Mouse (Mus musculus) lung, adult 2 months (tissue): ENCODE data around the gene Camsap1.

Source experiments
- CTCF ChIP-seq: fragments of 200-500 bp; IDR thresholded peaks from 2 replicates; pipeline ENCODE4 v1.5.1; 2011; ENCODE audit warnings: mild to moderate bottlenecking, low read length, control low read depth; ENCODE audit not compliant: insufficient read depth
- POLR2A ChIP-seq: fragments of 200-500 bp; IDR thresholded peaks from 2 replicates; pipeline ENCODE4 v1.6.1; 2011; ENCODE audit warnings: low read depth, mild to moderate bottlenecking, control low read depth, low read length, borderline replicate concordance; ENCODE audit errors: extremely low read depth

DNA sequence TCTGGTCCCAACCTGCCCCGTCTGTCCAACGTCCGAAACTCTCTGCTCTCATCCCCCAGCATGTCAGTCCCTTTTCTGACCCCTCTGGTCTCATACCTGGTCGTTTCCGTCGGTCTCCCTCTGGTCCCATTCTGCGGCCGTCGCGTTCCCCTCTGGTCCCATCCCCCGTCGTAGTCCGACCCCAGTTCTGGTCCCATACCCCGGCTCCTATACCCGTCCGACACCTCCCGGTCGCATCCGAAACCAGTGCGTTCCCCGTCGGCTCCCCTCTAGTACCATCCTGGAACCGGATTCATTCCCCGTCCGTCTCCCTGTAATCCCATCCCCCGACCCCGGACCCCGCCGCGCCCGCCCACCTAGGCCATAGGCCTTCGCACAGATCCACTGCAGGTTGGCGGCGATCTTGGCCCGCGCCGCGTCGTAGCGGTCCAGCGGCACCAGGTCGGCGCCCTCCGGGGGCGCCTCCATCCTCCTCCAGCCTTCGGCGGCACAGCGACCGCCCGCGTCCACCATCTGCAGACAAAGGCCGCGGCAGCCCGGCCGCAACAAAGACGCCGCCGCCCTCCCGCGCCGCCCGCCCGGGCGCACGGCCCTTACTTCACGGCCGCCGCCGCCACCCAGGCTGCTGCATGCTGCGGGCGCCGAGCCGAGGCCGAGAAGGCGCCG lies 523 bp downstream of the Camsap1 start:
- TF ChIP-seq CTCF (no peak), POLR2A (no peak)
